12 mouse cellular contexts compared by ENCODE assay signal in the genomic region with DNA sequence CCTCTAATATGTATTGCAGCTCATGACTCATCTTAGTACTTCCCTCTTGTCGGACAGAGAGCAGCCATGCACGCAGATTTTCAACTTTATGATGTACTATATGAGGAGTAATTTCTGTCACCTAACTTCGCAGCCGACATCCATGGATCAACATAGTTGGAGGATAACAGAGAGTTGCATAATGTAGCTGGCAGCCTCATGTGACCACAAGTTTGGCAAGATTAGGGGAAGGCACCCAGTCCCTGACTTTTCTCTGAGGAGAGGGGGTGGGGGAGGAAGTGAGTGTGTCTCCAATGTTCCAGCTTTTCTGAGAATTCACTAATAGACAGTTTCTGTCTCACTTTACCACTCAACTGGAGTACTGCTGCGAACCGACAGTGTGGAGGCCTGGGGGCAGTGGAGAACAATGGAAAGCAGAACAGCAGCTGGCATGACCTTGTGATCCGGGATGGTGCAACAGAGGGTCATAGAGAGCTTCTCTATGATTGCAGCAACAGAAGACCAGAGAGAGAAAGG.
A peak's percentile ranks its signal among the peaks of the same experiment; 100 is the strongest.
DNase-seq lines count a peak whose midpoint lies in the region; ATAC-seq lines count a peak whose summit lies in the region.
"Had no signal": no experiment of that assay in that cellular context is flagged by ENCODE, and none has a peak within 500 bp of the region (broad histone marks: within the 10 kb centered on the region; RNA-seq: fewer than 3 reads in every experiment).

No protein-coding gene starts in this region.

- H3K9ac ChIP-seq in liver, embryonic 16.5 days (ENCODE audit: low read depth, low read length) = no peak overlapping the region
- H3K9ac ChIP-seq: embryonic facial prominence, embryonic 13.5 days; neural tube, embryonic 12.5 days; stomach, embryonic 15.5 days had no signal

- ATAC-seq in liver, embryonic 16.5 days (ENCODE audit: low read depth) = peak; percentile 71

- no peaks in the 10 kb centered on the region for H3K27me3 ChIP-seq in heart, embryonic 10.5 days (ENCODE audit: insufficient read depth, poor library complexity, severe bottlenecking)
- no peaks in the 10 kb centered on the region for H3K27me3 ChIP-seq in liver, embryonic 16.5 days (ENCODE audit: control insufficient read depth, insufficient read depth, low read depth, low read length)
- H3K27me3 ChIP-seq: embryonic facial prominence, embryonic 13.5 days; neural tube, embryonic 12.5 days; stomach, embryonic 15.5 days had no signal

- DNase-seq in heart, adult 18-20 months = peak; percentile 7
- no peak for DNase-seq in heart, embryonic 10.5 days (ENCODE audit: low spot score)
- DNase-seq in adipocyte (ENCODE audit: low spot score) = peak; percentile 2
- DNase-seq in monocyte, adult 2 months (ENCODE audit: low read depth in 1 of 2, low spot score in 2 of 2) = peak; percentile 38 to 56
- no peak for DNase-seq in neural tube, embryonic 10.5 days (ENCODE audit: extremely low spot score, low spot score)
- no peak for DNase-seq in kidney, postnatal 10 days
- DNase-seq in spleen, postnatal 36 days (ENCODE audit: low spot score in 2 of 2) = no peak
- DNase-seq: gastrocnemius, postnatal 25 days had no signal

- H3K27ac ChIP-seq in heart, embryonic 10.5 days = no peak overlapping the region
- no peak overlapping the region for H3K27ac ChIP-seq in liver, embryonic 16.5 days (ENCODE audit: low read length)
- H3K27ac ChIP-seq: embryonic facial prominence, embryonic 13.5 days; neural tube, embryonic 12.5 days; stomach, embryonic 15.5 days had no signal

- H3K36me3 ChIP-seq in heart, embryonic 10.5 days = no peaks in the 10 kb centered on the region
- no peaks in the 10 kb centered on the region for H3K36me3 ChIP-seq in liver, embryonic 16.5 days (ENCODE audit: control insufficient read depth, insufficient read depth)
- H3K36me3 ChIP-seq: embryonic facial prominence, embryonic 13.5 days; neural tube, embryonic 12.5 days; stomach, embryonic 15.5 days had no signal

- 81% methylated on average over 7 of the region's 7 CpGs for WGBS in heart, embryonic 10.5 days
- 43% methylated on average over 7 of the region's 7 CpGs for WGBS in liver, embryonic 16.5 days (ENCODE audit: insufficient replicate concordance)

- 0 out of 2 replicates have a peak overlapping the region, but pooled peaks have one; percentile 13 for H3K4me2 ChIP-seq in liver, embryonic 16.5 days (ENCODE audit: low read depth, low read length)
- H3K4me2 ChIP-seq: embryonic facial prominence, embryonic 13.5 days; neural tube, embryonic 12.5 days; stomach, embryonic 15.5 days had no signal

- no peaks in the 10 kb centered on the region for H3K9me3 ChIP-seq in heart, embryonic 10.5 days
- no peaks in the 10 kb centered on the region for H3K9me3 ChIP-seq in liver, embryonic 16.5 days (replicated peaks; ENCODE audit: control insufficient read depth, low read length)
- H3K9me3 ChIP-seq: embryonic facial prominence, embryonic 13.5 days; neural tube, embryonic 12.5 days; stomach, embryonic 15.5 days had no signal

- no peak overlapping the region for H3K4me3 ChIP-seq in heart, embryonic 10.5 days
- no peak overlapping the region for H3K4me3 ChIP-seq in liver, embryonic 16.5 days (ENCODE audit: low read depth, low read length)
- H3K4me3 ChIP-seq: embryonic facial prominence, embryonic 13.5 days; neural tube, embryonic 12.5 days; stomach, embryonic 15.5 days had no signal

- H3K4me1 ChIP-seq in heart, embryonic 10.5 days = no peaks in the 10 kb centered on the region
- H3K4me1 ChIP-seq in liver, embryonic 16.5 days (ENCODE audit: control insufficient read depth, low read depth, low read length) = no peaks in the 10 kb centered on the region
- H3K4me1 ChIP-seq: neural tube, embryonic 12.5 days; stomach, embryonic 15.5 days had no signal

Comparison
In these comparisons a context has a peak if more than half of its experiments do, and no peak if none do; other contexts are left out.
1. DNase-seq: peak in heart, adult 18-20 months (2 of 2), adipocyte (single experiment) and monocyte, adult 2 months (2 of 2); none in heart, embryonic 10.5 days (single experiment), neural tube, embryonic 10.5 days (single experiment), kidney, postnatal 10 days (single experiment) and spleen, postnatal 36 days (0 of 2).